Mouse (Mus musculus): ENCODE data around the gene Nans. TPM values are rescaled to one million over a fixed set of nuclear protein-coding genes. Genes with fewer than 3 reads are reported as not detected.

The Nans gene
- total RNA-seq, 1 experiment from 2014 or later, result 19.1 TPM

GRCm38 (mm10) chr4:46526798-46527557 lies 37.9 kb downstream of the Nans start:
- no peak for ATAC-seq (ENCODE audit: extremely low read depth, insufficient number of reproducible peaks, low FRiP score, poor library complexity, severe bottlenecking)

- peak; percentile 67; the same call in 1 of the 2 replicates for ATAC-seq (ENCODE audit: extremely low read depth, insufficient number of reproducible peaks, low FRiP score, poor library complexity, severe bottlenecking)
Observed at GRCm38 (mm10) chr4:46527558-46527926, 38.5 kb downstream of the Nans start.

- ATAC-seq (ENCODE audit: extremely low read depth, insufficient number of reproducible peaks, low FRiP score, poor library complexity, severe bottlenecking), result no peak
Observed at GRCm38 (mm10) chr4:46529722-46530121, 40.7 kb downstream of the Nans start.

- no peak for ATAC-seq (ENCODE audit: extremely low read depth, insufficient number of reproducible peaks, low FRiP score, poor library complexity, severe bottlenecking)
Observed at GRCm38 (mm10) chr4:46532511-46532910, 43.5 kb downstream of the Nans start.

GRCm38 (mm10) chr4:46532926-46533325 lies 43.9 kb downstream of the Nans start:
- ATAC-seq (ENCODE audit: extremely low read depth, insufficient number of reproducible peaks, low FRiP score, poor library complexity, severe bottlenecking), result no peak

GRCm38 (mm10) chr4:46533934-46534720 lies 45.1 kb downstream of the Nans start:
- ATAC-seq (ENCODE audit: extremely low read depth, insufficient number of reproducible peaks, low FRiP score, poor library complexity, severe bottlenecking), result 0 out of 2 replicates have a peak, but pooled peaks have one; percentile 5

- ATAC-seq (ENCODE audit: extremely low read depth, insufficient number of reproducible peaks, low FRiP score, poor library complexity, severe bottlenecking), result peak; percentile 63; the same call in 1 of the 2 replicates
Observed at GRCm38 (mm10) chr4:46535094-46535830, 46.2 kb downstream of the Nans start.

GRCm38 (mm10) chr4:46535840-46536361 lies 46.9 kb downstream of the Nans start, which contains the start of gene Trim14:
Trim14 (minus strand) TSS chr4:46536141.
- peak; percentile 68 for ATAC-seq (ENCODE audit: extremely low read depth, insufficient number of reproducible peaks, low FRiP score, poor library complexity, severe bottlenecking)

GRCm38 (mm10) chr4:46539167-46539566 lies 50.1 kb downstream of the Nans start:
- ATAC-seq (ENCODE audit: extremely low read depth, insufficient number of reproducible peaks, low FRiP score, poor library complexity, severe bottlenecking), result no peak

GRCm38 (mm10) chr4:46541707-46542106 lies 52.7 kb downstream of the Nans start:
- ATAC-seq (ENCODE audit: extremely low read depth, insufficient number of reproducible peaks, low FRiP score, poor library complexity, severe bottlenecking), result no peak

GRCm38 (mm10) chr4:46543366-46544050 lies 54.5 kb downstream of the Nans start:
- no peak for ATAC-seq (ENCODE audit: extremely low read depth, insufficient number of reproducible peaks, low FRiP score, poor library complexity, severe bottlenecking)

GRCm38 (mm10) chr4:46544313-46544712 lies 55.3 kb downstream of the Nans start:
- ATAC-seq (ENCODE audit: extremely low read depth, insufficient number of reproducible peaks, low FRiP score, poor library complexity, severe bottlenecking), result peak; percentile 69; the same call in 1 of the 2 replicates

GRCm38 (mm10) chr4:46545498-46545897 lies 56.5 kb downstream of the Nans start:
- ATAC-seq (ENCODE audit: extremely low read depth, insufficient number of reproducible peaks, low FRiP score, poor library complexity, severe bottlenecking), result no peak

GRCm38 (mm10) chr4:46546709-46547108 lies 57.7 kb downstream of the Nans start:
- ATAC-seq (ENCODE audit: extremely low read depth, insufficient number of reproducible peaks, low FRiP score, poor library complexity, severe bottlenecking), result peak; percentile 17; the same call in 1 of the 2 replicates

- ATAC-seq (ENCODE audit: extremely low read depth, insufficient number of reproducible peaks, low FRiP score, poor library complexity, severe bottlenecking), result no peak
Observed at GRCm38 (mm10) chr4:46549979-46550378, 60.9 kb downstream of the Nans start.

- ATAC-seq (ENCODE audit: extremely low read depth, insufficient number of reproducible peaks, low FRiP score, poor library complexity, severe bottlenecking), result no peak
Observed at GRCm38 (mm10) chr4:46550406-46550805, 61.4 kb downstream of the Nans start.

Data from neutrophil, adult 5-6 weeks (primary cell).